Mouse (Mus musculus) induced T-regulatory cell, adult 2 months (primary cell): ENCODE measurements around the gene Nck1.

Experiments
- DNase-seq: peaks from one replicate; pipeline ENCODE4 v3.0.0-alpha.2; 2012; ENCODE audit warnings: low read depth

Nck1 gene

DNA sequence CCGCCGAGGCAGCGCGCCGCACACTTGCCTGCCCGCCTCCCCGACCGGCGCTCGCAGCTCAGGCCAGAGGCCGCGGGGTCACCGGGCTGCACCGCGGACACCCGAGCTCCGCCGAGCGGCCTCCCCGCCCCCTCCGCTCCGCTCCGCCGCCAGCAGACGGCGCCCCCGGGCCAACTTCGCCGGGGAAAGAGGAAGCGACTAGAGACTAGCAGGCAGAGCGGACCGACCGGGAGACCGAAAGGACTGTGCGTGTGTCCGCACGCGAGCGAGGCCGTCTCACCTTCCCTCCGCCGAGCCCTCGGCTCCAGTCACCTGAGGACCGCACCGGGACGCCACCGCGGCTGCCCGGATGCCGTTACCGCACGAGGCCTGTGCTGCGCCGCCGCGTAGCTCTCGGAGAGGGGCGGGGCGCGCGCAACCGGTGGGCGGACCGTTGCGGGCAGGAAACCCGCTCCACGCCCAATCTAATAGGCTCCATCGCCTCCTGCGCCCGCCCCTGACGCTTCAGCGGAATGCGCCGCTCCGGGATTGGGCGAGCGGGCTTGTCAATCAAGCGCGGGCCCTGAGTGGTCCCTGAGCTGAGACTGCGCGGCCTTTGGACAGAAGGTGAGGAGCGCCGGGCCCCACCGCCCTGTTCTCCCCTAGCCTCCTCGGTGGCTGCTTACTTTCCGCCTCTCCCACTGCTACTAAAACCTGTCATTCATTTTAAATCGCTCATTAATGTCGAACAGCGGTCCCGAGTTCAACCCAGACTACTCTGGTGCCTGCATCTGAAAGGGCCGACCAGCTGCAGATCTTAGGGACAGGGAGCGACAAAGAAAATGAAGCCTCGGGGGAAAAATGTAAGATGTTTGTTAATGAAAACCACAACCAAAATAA is at the start of gene Nck1:
Nck1 (minus strand) TSS at position 420 of the 879 bp plus-strand sequence.
- DNase-seq = peak; percentile 98

- no peak for DNase-seq
These were observed 44.5 kb upstream of the Nck1 start for GRCm38 (mm10) chr9:100590462-100590861.

- DNase-seq = no peak
These were observed 38.1 kb upstream of the Nck1 start for GRCm38 (mm10) chr9:100584031-100584430.

DNA sequence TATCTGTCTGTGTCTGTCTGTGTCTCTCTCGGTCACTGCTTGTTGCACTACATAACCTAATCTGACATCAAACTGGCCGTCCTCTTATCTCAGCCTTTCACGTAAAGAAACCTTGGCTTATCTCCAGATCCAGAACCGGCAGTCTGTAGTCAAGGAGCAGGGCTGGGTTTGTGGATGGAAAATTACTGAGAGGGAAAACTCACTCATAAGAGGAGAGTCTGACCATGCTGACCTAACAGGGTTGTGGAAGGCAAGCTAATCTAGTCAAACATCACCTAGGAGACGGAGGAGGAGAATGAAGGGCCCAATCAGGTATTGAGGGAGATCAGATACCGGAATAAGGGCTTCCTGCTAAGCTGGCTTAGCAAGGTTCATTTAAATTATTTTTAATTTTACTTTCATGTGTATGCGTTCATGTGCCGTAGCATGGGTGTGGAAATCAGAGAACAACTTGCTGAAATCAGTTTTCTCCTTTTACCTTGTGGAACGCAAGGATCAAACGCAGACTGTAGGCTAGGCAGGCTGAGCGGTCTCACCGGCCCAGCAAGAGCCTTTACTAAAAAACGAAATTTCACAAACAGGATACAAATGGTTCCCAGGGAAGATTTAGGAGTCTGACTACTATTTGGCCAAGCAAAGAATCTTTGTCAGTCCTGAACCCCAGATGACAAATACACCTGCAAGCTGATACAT is 37.1 kb upstream of the Nck1 start:
- no peak for DNase-seq

DNA sequence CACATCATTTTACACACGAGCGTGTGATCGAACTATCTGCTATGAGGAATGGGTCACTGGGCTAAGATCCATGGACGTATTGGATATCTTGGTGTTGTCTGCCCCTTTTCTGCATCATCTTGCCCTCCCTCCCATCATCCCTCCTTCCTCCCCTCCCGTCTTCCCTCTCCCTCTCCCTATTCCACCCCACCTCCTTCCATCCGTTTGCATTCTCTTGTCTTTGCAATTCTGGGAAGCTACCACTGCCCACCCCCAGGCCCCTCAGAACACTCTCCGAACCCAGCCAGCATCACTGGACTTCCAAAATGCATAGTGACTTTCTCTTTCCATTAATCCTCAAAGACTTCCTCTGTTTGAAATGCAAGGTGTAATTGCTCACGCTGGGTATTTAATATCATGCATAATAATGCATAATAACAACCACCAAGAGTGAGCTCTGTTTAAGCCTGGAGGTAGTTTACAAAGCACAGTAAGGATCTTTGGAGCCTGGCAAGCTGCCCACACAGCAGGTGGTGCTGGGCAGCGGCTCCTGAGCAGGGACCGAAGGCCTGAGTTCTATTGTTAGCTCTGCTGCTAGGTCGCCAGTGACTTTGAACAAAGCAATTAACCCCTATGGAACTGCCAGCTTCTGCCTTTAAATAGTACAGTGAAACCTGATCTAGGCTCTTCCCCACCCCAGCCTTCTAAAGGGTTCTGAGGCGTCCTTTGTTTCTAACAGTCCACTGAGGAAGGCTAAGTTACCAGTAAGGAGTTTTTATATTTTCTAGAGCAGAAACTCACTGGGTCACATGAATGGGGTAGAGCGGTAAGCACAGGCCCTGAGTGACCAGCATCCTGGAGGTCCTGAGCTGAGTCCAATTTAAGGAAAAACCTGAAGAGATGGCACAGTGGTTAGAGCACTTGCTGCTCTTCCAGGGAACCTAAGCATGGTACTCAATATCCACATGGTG is 35.9 kb upstream of the Nck1 start:
- no peak for DNase-seq

DNA sequence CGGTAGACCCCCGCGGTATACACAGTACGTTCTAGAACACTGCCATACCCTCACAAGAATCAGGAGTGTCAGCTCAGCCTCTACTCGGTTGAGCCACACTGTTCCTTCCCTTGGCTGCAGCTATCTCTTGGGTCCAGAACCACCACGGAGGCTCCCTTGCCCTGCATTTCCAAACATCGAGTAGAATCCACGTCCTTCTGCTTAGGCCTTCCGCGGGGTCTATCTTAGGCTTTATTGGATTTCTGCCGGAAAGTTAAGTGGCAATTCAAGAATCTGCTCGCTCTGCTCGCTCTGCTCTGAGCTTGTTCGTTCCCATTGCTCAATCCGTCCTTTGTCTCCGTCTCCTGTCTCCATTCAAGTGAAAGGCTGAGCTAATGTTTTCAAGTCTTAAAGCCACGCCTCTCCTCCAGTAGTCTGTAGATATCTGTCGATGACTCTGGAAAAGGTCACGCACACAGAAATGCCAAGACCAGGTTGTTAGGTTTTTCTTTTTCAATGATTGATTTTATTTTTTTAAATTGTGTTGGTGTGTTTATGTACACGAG is 34.3 kb upstream of the Nck1 start:
- no peak for DNase-seq

DNA sequence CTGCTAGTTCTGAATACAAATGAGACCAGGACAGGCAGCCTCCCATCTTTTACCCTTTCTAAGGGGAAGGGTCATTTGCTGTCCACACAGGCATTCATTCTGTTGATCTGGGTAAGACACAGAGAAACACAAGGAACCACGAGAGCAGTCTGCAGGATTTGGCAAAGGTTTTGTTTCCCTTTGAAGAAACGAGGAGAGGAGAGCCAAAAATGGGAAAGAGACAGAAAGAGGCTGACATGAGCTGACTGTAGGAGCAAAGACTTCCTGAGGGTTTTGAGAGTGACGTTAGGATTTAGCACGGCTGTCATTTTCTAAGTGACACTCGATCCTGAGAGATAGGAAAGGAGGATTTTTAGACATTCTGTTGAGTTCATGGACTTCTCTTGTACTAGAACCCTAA is 28.0 kb upstream of the Nck1 start:
- no peak for DNase-seq

GRCm38 (mm10) chr9:100573300-100573699 is 27.4 kb upstream of the Nck1 start:
- no peak for DNase-seq

DNA sequence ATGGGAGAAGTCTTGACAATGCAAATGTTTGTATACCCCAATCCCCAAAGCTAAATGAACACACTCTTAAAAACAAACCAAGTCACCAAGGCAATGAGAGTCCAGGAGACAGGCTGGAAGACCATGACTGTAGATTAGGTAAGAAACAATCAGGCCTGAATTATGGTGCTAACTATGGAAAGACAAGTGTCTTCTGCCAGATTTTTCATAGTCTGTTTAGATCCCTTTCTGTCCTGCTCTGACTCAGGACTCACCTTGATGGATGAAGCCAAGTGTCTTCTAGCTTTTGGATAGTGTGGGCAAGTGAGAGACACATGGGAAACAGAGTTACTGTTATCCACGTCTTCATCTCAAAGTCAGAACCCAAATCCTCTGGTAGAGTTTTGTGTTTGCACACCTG is 25.6 kb upstream of the Nck1 start:
- no peak for DNase-seq

GRCm38 (mm10) chr9:100570626-100571233 is 24.8 kb upstream of the Nck1 start, which contains the start of gene Slc35g2:
Slc35g2 (minus strand) TSS chr9:100571090.
- peak; percentile 23 for DNase-seq

DNA sequence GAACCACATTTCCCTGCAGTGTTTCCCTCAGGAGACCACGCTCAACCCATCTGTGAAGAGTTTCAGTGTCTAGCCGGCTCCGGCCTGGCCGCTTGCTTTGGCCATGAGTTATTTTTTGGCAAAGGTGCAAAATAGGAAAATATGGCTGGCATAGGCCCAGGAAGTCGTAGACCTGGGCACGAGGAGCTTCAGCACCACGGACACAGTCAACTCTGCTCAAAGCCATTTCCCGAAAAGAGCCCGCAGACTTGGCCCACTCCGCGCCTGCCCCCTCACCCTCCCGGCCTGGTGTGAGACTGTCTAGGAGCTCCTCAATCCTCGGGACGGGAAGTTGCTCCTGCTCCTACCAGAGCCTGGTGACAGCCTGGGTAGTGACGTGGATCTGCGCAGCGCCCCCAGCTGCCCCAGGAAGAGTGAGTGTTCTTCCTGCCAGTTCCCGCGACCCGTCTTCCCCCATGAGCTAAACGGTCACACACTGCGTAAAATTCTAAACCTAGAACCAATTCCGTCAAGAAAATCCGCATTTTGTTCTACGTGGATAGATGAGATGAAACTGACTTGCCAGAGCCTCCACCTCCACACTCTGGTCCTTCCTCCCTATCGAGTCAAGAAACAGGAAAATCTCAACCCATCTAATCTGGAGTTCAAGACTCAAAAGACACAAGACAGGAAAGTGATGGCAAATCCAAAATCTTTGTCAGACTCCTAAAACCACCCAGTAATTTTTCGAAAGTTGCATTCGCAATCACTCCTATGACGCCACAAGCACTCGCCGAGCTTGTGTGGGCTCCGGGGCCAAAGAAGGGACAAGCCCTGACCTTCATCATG is 24.1 kb upstream of the Nck1 start:
- DNase-seq = peak; percentile 19

- DNase-seq = no peak
These were observed 14.4 kb upstream of the Nck1 start for GRCm38 (mm10) chr9:100560251-100560890.

- DNase-seq = no peak
These were observed 13.1 kb upstream of the Nck1 start for GRCm38 (mm10) chr9:100558991-100559390.

GRCm38 (mm10) chr9:100558023-100558573 is 12.2 kb upstream of the Nck1 start:
- no peak for DNase-seq

DNA sequence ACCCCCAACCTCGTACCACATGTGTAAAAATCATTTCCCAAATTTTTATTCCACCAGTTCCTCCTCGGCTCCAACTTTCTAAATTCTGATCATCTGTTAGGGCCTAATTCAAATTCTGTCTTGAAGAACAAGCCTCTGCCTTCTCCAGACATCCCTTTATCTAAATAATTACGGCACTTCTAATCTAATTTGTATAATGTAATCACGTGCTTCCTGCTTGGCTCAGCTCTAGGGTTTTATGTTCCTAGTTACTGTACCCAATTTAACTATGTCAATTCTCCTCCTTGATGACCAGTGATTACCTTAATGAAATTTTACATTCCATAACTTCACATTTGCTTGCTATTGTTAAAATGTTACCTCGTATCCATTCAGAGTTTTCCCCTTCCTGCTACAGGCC is 9.8 kb upstream of the Nck1 start:
- no peak for DNase-seq

GRCm38 (mm10) chr9:100548313-100548712 is 2.4 kb upstream of the Nck1 start:
- DNase-seq = peak; percentile 77

- no peak for DNase-seq
These were observed 618 bp upstream of the Nck1 start for GRCm38 (mm10) chr9:100546594-100546910.

- peak; percentile 79 for DNase-seq
These were observed 803 bp downstream of the Nck1 start for GRCm38 (mm10) chr9:100544948-100545714.
